Mouse (Mus musculus) heart, postnatal 0 days (tissue): ENCODE measurements at regions not wholly inside any gene's neighbourhood (a gene's known extent, or its start where the extent isn't known, plus 50 kb on each side); places are given as distances from the start of the nearest gene placed in this dataset.
A peak's percentile ranks its signal among the peaks of the same experiment; 100 is the strongest.

Source experiments
- ATAC-seq: fragments of 200-750 bp; cut with Nextera tagmentation; 2 replicates; pipeline ENCODE4 v1.8.0; 2017; ENCODE audit warnings: low read depth, moderate number of reproducible peaks, moderate library complexity; ENCODE audit not compliant: insufficient read depth
- DNase-seq: peaks from one replicate; pipeline ENCODE4 v3.0.0-alpha.2; 2016; ENCODE audit warnings: low spot score
- H3K27ac ChIP-seq: fragments of 300-500 bp; sonication (generic); 2 replicates; pipeline ENCODE4 v1.5.1; 2014; ENCODE audit warnings: low read depth, mild to moderate bottlenecking
- H3K27me3 ChIP-seq: fragments of 300-500 bp; sonication (generic); 2 replicates; pipeline ENCODE4 v1.6.1; 2014; ENCODE audit warnings: low read length, mixed read lengths; ENCODE audit not compliant: control insufficient read depth, insufficient read depth
- H3K36me3 ChIP-seq: fragments of 300-500 bp; sonication (generic); replicated peaks from 2 replicates; pipeline ENCODE4 v1.6.1; 2014; ENCODE audit warnings: low read length, mixed read lengths; ENCODE audit not compliant: control insufficient read depth, insufficient read depth
- H3K4me1 ChIP-seq: fragments of 300-500 bp; sonication (generic); 2 replicates; pipeline ENCODE4 v1.6.1; 2014; ENCODE audit warnings: antibody characterized with exemption; ENCODE audit not compliant: control insufficient read depth, insufficient read depth
- H3K4me2 ChIP-seq: fragments of 300-500 bp; sonication (generic); 2 replicates; pipeline ENCODE4 v1.6.1; 2014; ENCODE audit warnings: low read depth, mild to moderate bottlenecking, low read length, moderate library complexity
- H3K4me3 ChIP-seq: fragments of 300-500 bp; sonication (generic); 2 replicates; pipeline ENCODE4 v1.5.1; 2014; ENCODE audit warnings: low read depth, low read length
- H3K9ac ChIP-seq: fragments of 300-500 bp; sonication (generic); replicated peaks from 2 replicates; pipeline ENCODE4 v1.6.1; 2014; ENCODE audit warnings: low read depth, low read length, mixed read lengths
- H3K9me3 ChIP-seq: fragments of 300-500 bp; sonication (generic); replicated peaks from 2 replicates; pipeline ENCODE4 v1.6.1; 2016; ENCODE audit warnings: low read length; ENCODE audit not compliant: control insufficient read depth
- CTCF ChIP-seq: IDR thresholded peaks from 2 replicates; pipeline ENCODE4 v1.5.1; 2016; ENCODE audit warnings: antibody characterized with exemption, control low read depth, low read depth
- EP300 ChIP-seq: IDR thresholded peaks from 2 replicates; pipeline ENCODE4 v1.6.1; 2016; ENCODE audit warnings: antibody characterized with exemption, low read depth
- WGBS: fragments of 180-500 bp; shearing (Covaris S2); extraction: QIAGEN DNeasy Blood & Tissue Kit; methylation state at CpG from one replicate; pipeline ENCODE4 v1.1.7; 2014; 5-methylcytosine and 5-hydroxymethylcytosine counted together

DNA sequence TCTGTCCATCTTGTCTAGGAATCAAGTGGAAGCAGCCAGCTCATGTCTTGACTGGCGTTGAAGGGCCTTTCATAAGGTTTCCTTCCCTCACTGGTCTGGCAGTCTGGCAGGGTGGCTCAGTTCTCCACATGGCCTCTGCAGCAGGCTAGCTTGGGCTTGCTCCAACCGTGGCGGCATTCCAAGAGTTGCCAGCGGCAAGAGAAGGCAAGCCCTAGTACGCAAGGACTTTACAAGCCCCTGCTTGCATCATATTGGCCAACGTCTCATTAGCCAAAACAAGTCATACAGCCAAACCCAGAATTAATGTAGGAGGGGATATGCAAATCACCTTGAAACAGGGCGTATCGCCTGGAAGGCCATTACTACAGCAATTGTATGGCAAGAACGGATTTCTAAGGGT lies 101.2 kb upstream of the Trpm1 start:
- ATAC-seq (no peak), DNase-seq (no peak)
- Histone ChIP-seq H3K4me3 (no peak overlapping the region), H3K9me3 (no peaks in the 10 kb centered on the region), H3K36me3 (no peaks in the 10 kb centered on the region), H3K4me2 (no peak overlapping the region), H3K27me3 (no peaks in the 10 kb centered on the region), H3K4me1 (peaks cover 27% of the 10 kb centered on the region), H3K9ac (no peak overlapping the region), H3K27ac (no peak overlapping the region)
- WGBS, result 83% methylated on average over 9 of the region's 9 CpGs
- TF ChIP-seq EP300, result no peak
- TF ChIP-seq CTCF, result no peak

DNA sequence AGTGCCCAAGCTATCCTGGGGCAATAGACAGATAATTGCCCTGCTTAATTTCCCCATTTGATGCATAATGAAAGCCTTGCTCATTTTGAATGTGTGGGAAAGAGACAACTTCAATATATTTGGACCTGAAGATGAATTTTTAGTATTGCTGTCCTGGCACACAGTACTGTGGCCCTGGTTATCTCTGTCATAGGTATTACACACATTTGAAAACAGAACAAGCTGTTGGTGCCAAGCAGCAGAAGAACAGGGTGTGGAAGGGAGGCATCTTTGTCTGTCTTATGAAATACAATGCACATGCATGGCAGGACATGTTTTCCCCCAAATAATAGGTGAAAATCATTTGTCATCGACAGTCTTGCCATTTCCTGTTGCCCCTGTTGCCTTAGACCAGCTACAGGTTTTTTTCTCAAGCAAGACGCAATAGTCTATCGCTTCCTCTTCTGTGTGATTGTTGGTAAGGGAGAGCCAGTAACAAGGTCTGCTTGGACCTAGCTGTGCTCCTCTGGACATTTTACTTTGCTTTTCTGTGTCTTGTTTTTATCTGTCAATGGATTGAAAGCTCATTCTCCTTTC lies 102.7 kb upstream of the Trpm1 start:
- Histone ChIP-seq H3K4me1 (peaks cover 27% of the 10 kb centered on the region), H3K4me2 (no peak overlapping the region), H3K27me3 (no peaks in the 10 kb centered on the region), H3K9ac (no peak overlapping the region), H3K9me3 (no peaks in the 10 kb centered on the region), H3K27ac (no peak overlapping the region), H3K4me3 (no peak overlapping the region), H3K36me3 (no peaks in the 10 kb centered on the region)
- TF ChIP-seq EP300, result no peak
- no peak for TF ChIP-seq CTCF
- ATAC-seq (no peak), DNase-seq (no peak)
- 72% methylated on average over 3 of the region's 3 CpGs for whole genome bisulfite sequencing

DNA sequence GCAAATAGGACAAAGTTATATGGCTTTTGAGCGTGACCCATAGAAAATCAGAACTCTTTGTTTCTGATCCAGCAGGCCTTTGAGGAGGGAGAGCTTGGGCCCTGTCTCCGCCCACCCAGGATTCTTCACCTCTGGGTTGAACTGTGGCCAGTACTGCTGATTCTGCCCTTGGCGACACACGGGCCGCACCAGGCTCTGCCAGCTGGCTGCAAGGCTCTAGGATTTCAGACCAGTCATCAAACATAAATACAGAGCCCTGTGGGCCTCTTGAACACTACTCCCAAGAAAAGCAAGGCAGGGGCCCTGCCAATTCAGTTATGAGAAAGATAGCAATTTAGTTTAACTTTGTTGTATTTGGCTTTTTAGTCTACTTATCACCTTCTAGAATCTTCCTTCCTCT lies 103.4 kb upstream of the Trpm1 start:
- no peak for DNase-seq
- ATAC-seq, result no peak
- Histone ChIP-seq H3K4me3 (no peak overlapping the region), H3K4me1 (peaks cover 27% of the 10 kb centered on the region), H3K9ac (no peak overlapping the region), H3K27ac (peak overlapping the region; percentile 78), H3K27me3 (no peaks in the 10 kb centered on the region), H3K36me3 (no peaks in the 10 kb centered on the region), H3K4me2 (no peak overlapping the region), H3K9me3 (no peaks in the 10 kb centered on the region)
- TF ChIP-seq CTCF (no peak), EP300 (no peak)
- 68% methylated on average over 5 of the region's 5 CpGs for WGBS

DNA sequence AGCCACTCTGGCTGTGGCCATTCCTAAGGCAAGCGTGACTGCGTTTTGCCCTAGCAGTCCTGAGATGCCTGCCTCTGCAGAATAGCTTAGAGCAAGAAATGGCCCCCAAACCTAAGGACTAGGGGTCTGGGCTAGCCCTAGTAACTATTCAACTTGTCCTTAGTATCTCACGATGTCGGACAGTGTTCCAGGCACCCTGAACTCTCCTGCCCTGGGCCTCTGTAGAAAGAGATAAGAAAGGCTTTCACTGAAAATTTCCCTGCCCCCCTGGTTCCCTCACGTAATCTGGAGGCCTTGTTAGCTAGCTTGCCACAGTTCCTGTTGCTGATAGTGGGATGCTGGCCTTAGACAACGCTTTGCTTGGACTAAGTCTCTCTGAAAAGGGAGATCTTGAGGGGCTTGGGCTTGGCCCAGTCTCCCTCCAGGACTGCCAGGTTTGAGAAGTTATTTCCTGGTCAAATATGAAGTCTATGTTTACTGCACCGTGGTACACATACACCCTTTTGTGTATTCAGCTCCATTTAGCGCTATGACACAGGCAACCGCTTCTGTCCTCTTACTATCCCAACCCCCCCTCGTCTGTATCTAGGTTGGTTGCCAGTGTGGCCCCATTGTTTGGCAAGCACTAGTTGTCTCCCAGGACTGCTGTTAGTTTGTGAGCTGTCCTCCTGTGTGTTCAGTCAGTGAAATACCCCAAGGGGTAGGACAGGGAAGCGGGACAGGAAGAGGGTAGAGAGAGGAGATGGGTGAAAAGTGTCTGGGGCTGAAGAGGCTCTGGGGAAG lies 104.3 kb upstream of the Trpm1 start:
- H3K9me3 ChIP-seq, result no peaks in the 10 kb centered on the region
- TF ChIP-seq CTCF (no peak), EP300 (no peak)
- peak overlapping the region; percentile 77 for H3K4me2 ChIP-seq
- no peaks in the 10 kb centered on the region for H3K27me3 ChIP-seq
- H3K36me3 ChIP-seq, result no peaks in the 10 kb centered on the region
- WGBS, result 28% methylated on average over 11 of the region's 11 CpGs
- H3K4me3 ChIP-seq, result peak overlapping the region; percentile 42; the same call in 1 of the 2 replicates
- DNase-seq (peak; percentile 50), ATAC-seq (peak; percentile 19)
- H3K4me1 ChIP-seq, result peaks cover 27% of the 10 kb centered on the region
- peak overlapping the region; percentile 64 for H3K9ac ChIP-seq
- H3K27ac ChIP-seq, result peak overlapping the region; percentile 78

DNA sequence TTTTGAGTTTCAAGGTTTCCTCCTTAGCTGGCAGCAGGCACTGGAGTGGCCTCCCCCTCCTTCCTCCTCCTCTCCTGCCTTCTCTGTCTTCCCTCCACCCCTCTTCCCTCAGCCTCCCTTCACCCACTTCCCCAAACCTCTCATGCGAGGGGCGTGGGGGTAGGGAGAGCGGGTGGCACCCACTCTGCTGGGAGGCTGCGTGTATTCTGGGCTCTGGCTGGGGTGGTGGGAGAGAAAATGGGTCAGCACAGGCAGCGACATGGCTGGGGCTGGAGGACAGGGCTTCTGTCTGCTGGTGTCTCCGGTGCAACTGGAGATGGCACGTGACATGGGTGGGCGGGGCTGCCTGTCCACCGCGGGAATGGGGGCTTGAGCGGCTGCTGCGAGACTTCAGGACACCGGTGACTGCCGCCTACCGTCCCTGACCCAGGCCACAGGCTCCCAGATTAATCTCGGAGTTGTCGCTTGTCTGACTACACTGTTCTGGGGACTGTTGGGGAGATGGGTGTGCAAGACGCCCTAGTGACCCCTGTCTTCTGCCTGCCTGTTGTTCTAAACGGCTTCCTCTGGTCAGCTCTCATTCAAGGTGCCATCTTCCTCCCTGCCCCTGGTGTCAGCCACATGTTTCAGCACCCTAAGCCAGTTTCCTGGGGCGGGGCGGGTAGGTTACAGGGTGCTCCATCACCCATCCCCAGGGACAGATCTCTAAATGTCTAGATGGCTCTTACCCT lies 105.0 kb upstream of the Trpm1 start:
- H3K4me1 ChIP-seq, result peaks cover 27% of the 10 kb centered on the region
- H3K9ac ChIP-seq, result peak overlapping the region; percentile 64
- ATAC-seq, result peak; percentile 93
- H3K4me3 ChIP-seq, result peak overlapping the region; percentile 42
- TF ChIP-seq CTCF (peak; percentile 37), EP300 (no peak)
- peak overlapping the region; percentile 77 for H3K4me2 ChIP-seq
- 6% methylated on average over 21 of the region's 21 CpGs for WGBS
- DNase-seq, result peak; percentile 86
- H3K27ac ChIP-seq, result peak overlapping the region; percentile 78
- no peaks in the 10 kb centered on the region for H3K36me3 ChIP-seq
- H3K9me3 ChIP-seq, result no peaks in the 10 kb centered on the region
- no peaks in the 10 kb centered on the region for H3K27me3 ChIP-seq
